Mouse (Mus musculus) cerebellum, postnatal 25 days (tissue): Measurements from ENCODE around the gene Zkscan3.

Source experiments
- DNase-seq, 2 experiments: peaks; one replicate each; pipeline ENCODE4 v3.0.0; 2021; ENCODE audit warnings: mixed read lengths in 2 of 2

The Zkscan3 gene

DNA sequence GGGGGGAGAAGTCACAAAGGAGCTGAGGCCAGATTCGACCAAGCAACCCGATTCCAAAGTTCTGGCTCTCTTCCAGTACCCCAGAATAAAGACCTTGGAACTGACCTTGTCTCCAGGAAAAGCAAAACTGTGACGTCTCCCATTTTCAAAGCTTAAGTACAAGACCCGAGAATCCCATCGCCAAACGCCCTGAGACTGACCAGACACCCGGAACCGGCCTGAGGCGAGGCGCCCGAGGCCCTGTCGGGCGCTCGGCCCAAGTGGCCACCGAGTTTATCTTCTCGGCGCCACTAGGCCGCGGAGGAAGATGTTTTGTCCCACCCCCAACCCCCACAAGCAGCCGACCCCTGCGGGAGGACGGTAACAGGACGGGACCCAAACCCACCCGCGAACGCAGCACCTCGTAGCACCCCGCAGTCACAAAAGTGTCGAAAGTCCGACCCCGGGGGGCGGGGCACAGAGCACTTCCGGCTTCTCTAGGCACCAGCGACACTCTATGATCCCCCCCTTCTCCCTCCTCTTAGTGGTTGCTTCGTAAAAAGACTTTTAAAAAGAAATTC, at the start of gene Zkscan3:
Zkscan3 (minus strand) TSS at position 469 of the 560 bp plus-strand sequence.
- DNase-seq: peak; percentile 90 to 93

DNA sequence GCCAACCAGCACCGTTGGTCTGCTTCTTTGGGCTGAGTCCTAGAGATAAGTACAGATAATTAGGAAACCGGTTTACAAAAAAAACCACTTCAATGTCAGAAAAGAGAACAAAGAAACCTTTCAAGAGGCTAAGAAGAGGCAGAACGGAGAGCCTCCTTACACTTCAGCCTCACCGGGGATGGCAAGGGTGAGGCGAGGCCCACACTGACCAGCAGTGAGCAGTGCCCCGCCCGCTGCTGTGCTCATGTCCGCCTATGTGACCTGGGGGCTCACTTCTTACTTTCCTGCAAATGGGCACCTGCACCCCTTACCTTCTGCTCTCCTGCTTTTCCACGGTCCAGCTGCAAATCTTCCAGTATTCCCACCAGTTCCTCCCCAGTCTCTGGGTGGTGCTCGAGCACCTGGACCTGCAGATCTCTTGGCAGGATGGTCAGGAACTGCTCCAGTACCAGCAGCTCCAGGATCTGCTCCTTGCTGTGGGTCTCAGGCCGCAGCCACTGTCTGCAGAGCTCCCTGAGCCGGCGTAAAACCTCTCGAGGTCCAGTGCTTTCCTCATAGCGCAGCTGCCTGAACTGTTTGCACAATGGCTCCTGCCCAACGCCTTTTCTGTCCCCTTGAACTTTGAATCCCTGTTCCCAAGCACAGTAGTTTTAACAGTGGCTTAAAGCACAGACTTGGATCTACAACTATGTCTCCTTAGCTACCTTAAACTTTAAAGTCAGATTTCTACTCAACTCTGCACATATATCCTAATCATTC, 45.5 kb upstream of the Zkscan3 start:
- DNase-seq: no peak

DNA sequence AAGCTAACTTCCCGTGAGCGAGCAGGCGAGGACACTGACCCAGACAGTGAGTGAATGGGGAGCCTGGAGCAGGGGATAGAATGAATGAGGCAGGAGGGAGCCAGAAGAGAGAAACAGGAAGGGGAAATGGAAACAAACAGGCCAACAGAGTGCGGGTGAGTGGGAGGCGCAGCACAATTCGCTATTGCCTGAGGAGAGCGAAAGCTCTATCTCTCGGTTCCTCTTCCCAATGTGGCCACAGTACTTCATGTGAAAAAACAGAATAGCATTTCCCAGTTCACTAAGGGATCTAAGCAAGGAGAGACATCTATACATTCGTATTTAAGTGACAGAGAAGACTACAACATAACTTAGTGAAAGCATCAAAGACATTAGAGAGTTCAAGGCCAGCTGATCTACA, 44.2 kb upstream of the Zkscan3 start:
- no peak for DNase-seq

DNA sequence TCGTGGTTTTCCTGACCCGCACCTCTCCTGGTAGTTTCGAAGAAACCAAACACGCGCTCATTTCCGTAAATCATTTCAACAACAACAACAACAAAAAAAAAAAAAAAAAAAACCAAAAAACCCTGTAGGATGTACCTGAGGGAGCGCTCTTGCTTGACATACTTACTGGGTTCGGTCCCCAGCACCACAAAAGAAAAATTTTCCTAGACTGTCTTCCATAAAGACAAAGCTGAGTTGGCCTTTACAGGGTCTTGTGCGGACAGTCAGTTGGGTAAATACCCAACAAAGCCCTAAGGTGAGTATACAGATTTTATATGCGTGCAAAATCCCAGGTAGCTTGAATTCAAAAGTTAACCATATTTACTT, 38.6 kb upstream of the Zkscan3 start:
- DNase-seq: no peak

DNA sequence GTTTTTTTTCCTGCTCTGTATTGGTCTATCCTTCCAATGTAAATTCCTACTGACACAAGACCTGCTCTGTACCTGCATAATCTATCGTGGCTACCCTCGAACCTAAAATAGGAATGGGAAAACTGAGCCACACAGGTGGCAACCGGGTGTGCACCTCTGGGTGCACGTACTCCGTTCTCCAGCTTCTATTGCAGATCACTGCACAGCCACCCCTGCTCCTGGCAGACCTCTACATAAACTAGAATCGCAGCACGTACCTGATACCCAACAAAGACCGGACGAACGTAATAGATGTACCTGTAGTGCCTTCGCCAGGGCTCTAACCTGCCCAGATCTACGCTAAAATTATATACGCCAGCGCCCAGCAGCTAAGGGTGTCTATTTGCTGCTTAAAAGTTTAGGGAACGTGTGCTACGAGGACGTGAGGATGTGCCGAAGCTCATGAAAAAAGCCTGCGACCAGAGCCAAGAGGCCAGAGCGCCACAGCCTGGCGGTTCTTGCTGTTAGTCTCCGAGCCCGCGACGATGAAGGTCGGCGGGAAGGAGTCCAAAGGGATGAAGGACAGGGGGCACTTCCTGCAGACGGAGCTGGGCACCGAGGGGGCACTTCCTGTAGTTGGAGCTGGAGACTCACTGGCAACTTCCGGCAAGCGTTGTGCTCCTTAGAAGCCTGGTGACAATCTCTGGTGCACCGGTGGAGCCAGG, 38.1 kb upstream of the Zkscan3 start, which contains the start of gene Pgbd1:
Pgbd1 (minus strand) TSS at position 556 of the 704 bp plus-strand sequence.
- DNase-seq: peak; percentile 81 to 88

DNA sequence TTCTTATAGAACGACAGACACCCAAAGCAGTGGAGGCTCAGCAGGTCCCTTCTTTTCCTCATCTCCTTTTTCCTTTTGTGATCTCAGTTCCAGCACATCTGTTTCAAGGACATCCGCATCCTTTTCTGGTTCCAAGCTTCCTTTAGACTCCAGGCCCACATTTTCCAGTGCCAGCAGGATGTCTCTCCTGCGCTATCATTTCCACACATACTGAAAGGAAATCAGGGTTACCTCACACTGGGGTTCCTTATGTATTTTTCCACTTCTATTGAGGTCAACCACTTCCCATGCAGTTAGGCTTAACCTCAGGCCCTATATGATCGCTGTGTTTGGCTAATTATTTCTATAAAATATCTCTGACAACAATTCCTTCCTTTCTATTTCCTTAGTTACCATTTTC, 32.9 kb upstream of the Zkscan3 start:
- DNase-seq: no peak

DNA sequence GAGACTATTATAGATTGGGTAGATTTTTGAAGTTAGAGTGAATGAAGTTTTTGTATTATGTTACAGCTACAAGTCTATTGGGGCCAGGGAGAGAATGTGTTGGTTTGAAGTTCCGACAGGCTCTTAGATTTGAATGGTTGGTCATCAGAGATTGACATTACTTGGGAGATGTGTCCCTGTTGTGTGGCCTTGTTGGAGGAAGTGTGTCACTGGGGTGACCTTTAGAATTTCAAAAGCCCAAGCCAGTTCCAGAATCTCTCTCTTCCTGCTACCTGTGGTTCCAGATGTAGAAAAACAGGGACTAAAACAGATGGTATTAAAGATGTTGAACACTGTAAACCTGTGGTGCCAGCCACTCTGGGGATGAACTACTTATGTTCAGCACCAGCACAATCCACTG, 25.1 kb upstream of the Zkscan3 start:
- DNase-seq: no peak

DNA sequence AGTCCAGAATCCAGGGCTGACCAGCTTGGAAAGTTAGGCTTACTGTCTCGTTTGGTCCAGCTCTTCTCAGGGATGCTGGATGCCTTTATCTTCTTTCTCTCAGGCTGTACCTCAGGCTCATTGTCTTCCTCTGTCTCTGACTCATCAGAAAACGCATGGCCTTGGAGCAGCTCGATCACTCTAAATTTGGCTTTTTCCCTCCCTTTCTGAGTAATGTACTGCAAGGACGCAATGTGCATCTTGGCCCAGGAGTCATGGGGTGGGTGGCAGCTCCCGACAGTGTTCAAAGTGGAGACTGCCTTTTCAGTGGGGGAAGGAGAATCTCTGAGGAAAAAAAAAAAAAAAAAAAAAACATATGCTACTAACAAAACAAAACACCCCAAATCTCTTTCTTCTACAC, 20.7 kb upstream of the Zkscan3 start:
- DNase-seq: no peak

DNA sequence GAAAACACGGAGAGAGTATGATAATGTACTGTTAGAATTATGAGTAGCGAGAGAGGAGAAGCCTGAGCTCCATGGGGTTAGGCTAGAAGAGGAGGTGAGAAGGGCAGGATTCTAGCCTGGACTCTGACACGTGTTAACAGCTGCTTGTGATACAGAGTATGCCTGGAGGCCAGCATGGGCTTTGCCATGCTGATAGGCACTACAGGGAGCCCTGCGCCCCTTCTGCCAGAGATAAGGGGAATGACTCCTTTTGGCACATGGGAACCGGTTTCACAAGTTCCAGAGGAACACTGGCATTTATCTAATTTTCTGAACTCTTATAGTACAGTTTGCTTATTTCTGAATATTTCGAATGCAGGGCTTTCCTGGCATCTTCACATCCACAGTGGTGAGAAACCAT, 16.3 kb upstream of the Zkscan3 start:
- DNase-seq: no peak

DNA sequence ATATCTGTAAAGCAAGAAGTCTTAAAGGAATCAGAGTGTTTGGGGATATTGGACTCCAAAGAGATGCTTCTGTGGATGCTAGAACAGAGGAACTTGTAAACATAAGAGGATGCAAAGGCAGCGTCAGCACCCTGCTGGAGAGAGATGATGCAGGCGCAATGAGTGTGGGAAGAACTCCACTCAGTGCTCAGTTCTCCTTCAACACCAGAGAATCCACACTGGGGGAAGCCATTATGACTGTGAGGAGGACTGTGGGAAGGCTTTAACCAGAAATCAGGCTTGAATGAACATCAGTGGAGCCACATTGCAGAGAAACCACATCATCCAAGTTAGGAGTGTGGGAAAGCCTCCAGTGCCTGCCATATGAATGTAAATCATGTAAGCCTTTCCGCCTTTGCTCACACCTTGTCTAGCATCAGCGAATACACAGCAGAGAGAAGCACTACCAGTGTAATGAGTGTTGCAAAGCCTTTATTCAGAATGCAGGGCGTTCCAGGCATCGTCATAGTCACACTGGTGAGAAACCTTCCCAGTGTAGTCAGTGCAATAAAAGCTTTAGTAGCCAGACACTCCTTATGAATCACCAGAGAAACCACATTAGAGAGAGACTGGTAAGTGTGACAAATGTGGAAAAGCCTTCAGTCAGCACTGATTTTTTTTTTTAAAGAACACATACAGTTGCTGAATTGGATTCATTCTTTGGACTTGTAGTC, 14.9 kb upstream of the Zkscan3 start:
- DNase-seq: no peak

DNA sequence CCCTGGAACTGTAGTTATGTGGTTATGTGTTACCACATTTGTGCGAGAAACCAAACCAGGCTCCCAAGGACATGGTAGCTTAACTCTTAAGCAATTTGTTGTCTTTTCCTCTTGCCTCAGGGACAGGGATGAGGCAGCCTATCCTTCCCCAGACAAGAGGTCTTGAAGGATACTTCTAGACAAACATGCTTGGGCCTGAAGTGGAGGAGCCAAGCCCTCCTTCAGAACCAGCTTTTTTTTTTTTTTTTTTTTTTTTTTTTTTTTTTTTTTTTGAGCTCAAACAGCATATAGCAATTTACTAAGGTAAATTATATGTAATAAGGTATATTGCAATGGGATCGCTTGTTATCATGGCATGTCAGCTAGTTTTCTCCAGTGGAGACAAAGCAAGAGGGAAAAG, 13.2 kb upstream of the Zkscan3 start:
- no peak for DNase-seq

DNA sequence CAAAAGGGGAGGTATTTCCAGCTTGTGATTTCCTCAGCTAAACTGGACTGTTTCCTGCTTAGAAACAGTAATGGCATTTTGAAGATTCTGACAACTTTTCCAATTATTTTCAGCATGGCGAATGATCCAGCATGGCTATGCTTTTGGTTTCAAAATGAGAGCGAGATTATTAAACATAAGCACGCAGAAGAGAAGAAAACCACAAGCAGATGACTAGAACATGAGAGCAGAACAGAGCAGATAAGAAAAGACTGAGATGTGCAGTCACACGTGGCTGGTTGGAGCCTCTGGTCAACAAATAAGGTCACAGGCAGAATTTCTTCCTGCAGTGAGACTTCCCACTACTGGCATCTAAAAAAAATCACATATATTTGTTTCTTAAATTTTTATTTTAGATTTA, 12.7 kb upstream of the Zkscan3 start:
- no peak for DNase-seq

DNA sequence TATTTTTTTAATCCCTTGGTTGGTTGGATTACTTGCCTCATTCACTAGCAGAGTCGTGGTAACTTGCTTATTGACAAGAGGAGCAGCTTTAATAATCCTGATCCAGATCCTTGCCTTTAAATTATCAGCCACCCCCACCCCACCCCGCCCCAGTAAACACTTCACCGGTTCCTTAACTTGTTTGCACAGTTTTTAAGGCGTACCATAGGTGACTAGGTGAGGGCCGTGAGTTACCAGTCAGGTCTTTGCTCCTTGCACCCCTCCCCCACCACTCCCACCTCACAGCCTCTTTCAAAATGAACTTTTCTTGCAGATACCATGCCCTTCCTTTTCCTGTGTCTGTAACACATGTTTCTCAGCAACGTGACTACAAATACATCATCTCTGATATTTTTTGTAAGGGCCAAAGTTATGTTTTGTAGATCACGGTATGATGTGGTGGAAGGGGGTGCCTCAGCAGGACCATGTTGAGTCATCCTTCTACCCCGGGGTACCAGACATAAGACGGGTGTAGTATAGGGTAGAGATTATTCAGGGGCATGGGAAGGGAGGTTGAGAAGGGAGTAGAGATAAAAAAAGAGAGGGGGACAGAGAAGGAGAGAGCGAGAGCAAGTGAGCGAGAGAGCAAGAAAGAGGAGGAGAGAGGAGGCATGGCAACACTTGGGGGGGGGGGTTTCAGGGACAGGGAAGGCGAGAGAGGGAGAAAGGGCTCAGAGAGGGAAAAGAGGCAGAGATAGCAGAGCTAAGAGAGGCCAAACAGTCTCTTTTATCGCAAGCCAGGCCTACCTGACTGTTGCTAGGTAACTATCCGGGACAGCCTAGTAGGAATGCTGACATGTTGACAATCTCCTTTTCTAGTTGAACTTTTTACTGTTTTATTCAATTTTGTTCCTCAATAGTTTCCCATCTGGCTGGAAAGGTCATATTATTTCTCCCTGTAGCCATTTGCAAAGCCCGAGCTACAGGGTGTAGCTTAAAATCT, 12.0 kb upstream of the Zkscan3 start:
- DNase-seq: no peak

DNA sequence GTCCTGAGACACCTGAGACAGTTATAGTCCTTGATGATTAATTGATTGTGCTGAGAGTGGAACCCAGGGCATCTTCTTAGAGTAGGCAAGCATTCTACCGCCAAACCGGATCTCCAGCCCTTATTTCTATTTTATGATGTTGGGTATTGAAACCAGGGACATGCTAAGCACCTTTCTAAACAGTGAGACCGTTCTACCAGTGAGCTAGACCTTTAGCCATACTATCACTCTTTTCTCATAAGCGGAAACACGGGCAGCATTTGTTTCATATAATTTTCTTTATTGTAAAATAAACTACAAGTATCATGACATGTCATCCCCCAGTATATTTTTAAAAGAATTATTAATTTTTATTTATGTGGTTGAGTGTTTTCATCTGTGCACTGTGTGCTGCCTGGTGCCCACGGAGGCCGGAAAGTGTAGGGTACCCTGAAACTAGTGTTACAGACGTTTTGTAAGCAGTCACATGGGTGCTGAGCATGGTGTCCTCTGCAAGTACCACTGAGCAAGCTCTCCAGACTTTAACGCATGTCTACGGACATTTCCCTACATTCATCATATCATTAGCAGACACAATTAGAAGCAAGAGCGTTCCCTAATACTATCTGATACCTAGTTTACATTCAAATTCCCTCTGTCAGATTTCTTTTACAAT, 6.4 kb upstream of the Zkscan3 start:
- peak; percentile 11 to 22 for DNase-seq

DNA sequence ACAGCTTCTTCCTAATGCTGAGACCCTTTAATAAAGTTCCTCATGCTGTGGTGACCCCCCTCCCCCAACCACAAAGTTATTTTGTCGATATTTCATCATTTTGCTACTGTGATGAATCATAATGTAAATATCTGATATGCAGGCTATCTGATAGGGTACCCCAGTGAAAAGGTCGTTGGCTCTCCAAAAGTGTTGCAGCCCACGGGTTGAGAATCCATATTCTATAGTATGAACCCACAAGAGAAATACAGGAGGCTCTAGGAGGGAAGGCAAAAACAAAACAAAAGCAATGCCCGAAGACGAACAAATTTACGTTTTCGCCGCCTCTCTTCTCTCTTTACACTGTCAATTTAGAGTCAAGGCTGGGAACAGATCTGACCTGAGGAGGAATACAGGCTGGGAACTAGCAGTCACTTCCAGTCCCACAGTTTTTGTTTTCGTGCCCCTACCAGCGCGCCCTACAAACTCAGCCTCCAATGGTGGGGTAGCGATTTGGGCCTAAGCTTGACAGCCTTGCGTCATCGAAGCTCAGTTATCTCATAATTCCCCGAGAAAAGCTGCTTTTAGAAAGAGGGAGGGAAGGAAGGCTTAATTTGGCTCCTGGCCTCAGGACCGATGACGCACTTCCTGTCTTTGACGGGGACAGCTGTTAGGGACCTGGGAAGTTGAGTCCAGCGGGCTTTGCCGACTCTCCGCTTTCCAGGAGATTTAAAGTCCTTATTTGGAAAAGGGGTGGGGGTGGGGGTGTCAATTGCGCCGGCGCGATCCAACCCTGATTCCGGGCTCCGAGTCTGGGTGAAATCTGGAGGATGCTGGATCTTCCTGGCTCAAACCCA, 5.6 kb upstream of the Zkscan3 start:
- peak; percentile 88 for DNase-seq

DNA sequence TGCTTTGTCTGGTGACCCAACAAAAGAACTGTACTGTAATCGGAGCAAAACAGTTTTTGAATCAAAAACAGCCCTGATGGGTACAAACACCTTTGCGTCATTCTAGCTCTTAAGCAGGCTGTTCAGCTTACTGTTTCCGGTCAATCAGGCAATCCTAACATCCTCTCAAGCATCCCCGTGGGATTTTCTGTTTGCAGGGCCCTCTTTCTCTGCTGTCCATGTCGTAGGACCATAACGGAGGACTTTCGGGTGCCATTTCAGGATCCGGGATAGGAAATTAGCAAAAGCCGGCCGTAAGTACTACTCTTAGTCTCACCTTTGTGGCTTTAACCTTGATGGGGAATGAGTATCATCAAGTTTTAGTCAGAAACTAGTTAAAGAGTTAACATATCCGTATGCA, 4.8 kb upstream of the Zkscan3 start:
- DNase-seq: no peak

DNA sequence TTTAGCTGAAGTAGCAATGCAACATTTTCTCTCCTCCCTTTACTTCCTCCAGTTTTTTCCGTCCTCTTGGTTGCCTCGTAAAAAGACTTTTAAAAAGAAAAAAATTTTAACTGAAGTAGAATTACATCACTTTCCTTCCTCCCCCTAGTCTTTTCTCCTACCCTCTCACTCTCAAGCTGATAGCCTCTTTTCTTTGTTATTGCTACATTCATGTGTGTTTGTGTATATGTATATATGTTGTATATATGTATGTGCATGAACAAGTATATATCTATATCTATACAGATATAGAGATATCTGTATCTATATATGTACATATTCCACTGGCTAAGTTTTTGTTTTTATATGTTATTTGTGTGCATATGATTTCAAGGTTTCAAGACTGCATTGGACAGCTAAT, 293 bp upstream of the Zkscan3 start:
- DNase-seq: no peak

DNA sequence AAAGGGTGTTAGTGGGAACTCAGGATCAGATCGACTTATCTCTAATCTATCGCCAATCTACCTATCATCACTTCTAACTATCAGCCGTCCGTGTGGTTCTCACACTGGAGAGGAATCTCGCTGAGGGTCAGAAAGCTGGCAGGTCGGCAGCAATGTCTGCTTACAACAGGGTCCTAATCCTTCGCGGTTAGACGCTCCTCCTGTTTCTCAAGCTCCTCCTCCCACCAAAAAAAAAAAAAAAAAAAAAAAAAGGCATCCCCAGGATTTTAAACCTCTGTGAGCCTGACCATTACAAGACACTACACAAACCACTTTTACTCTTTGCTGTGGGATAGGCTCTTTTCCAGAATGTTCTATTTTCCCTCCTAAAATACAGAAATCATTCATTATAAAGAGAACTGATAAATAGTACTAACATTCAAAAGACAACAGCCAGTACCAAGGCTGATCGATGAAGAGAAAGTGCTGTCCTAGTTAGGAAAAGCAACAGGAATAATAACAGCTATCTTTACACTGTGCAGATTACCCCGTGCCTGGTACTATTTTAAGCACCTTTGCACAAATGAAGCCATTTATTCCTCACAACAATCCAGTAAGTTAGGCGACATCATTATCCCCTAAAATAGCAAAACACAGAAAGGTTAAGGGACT, 794 bp downstream of the Zkscan3 start:
- DNase-seq: no peak

DNA sequence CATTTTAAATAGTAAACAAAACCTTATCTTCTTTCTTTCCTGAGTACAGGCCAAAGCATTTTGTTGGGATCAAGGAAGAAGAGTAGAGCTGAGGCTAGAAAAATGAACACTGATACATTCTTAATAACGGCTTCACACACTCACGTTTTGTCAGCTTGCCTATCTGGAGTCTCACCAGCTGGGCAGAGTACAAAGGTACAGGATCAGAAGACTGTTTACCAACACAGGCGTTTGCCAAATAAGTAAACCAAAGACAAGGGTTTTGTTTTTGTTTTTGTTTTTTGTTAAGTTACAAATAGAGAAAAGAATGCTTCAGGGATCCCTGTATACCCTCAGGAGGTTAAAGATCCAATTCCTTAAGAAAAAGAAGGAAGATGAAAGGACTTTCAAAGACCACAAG, 1.4 kb downstream of the Zkscan3 start:
- no peak for DNase-seq

DNA sequence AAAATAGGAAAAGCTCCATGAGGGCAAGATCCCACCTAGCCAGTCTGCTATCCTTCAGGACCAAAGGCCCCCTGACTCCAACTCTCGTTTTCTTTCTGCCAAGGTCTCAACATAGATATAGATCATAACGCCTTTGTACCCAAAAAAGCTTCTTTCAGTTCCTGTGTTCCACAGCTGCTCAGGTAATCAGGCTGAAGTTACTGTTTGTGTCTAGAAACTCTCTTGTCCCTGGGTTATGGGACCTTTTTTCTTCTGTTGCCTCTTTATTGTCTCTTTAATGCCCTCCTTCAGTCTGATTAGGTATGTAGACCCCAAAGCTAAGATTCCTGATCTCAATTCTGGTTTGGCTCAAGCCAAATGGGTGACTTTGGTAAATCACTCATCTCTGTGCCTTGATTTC, 5.1 kb downstream of the Zkscan3 start:
- DNase-seq: no peak
